Mouse (Mus musculus) liver, embryonic 14.5 days (tissue): Measurements from ENCODE around the gene Tmtc4.

Experiments
- CTCF ChIP-seq: IDR thresholded peaks from 2 replicates; pipeline ENCODE4 v1.5.1; 2016; ENCODE audit warnings: antibody characterized with exemption, low read depth, control low read depth
- EP300 ChIP-seq: IDR thresholded peaks from 2 replicates; pipeline ENCODE4 v1.6.1; 2016; ENCODE audit warnings: antibody characterized with exemption, low read depth

GRCm38 (mm10) chr14:122957941-122958340 lies 25.9 kb downstream of the Tmtc4 start:
- TF ChIP-seq CTCF (no peak), EP300 (no peak)
